Mouse (Mus musculus): ENCODE results near the gene Slc2a4.

GRCm38 (mm10) chr11:69922796-69923195 is 25.2 kb downstream of the Slc2a4 start:
- no peak for TF ChIP-seq CTCF (IDR thresholded peaks at IDR 0.05; ENCODE audit: low read depth)
- TF ChIP-seq EP300 (IDR thresholded peaks at IDR 0.05; ENCODE audit: low read depth): no peak

Data from liver, embryonic 14.5 days (tissue).